Mouse (Mus musculus): ENCODE measurements around the gene Erc2. TPM values are rescaled to one million over a fixed set of nuclear protein-coding genes. Genes with fewer than 3 reads are reported as not detected.

Erc2 gene
- polyA plus RNA-seq, 1 experiment from 2014 or later: 12.7 TPM

- peak within 1 kb of the TSS; percentile 85 for H3K4me2 ChIP-seq (ENCODE audit: low read depth, low read length, severe bottlenecking)
- DNase-seq (ENCODE audit: low spot score) (peak; percentile 85), ATAC-seq (replicated peaks; ENCODE audit: low FRiP score) (peak; percentile 54)
- H3K4me3 ChIP-seq (ENCODE audit: low read depth, low read length): peak within 1 kb of the TSS; percentile 59
- H3K36me3 ChIP-seq (ENCODE audit: control insufficient read depth, insufficient read depth, low read length): no peaks in the 10 kb centered on the region
- peak within 1 kb of the TSS; percentile 72 for H3K27ac ChIP-seq (ENCODE audit: low read depth, low read length)
- peaks cover 19% of the 10 kb centered on the region for H3K27me3 ChIP-seq (ENCODE audit: control insufficient read depth, insufficient read depth, low read length)
- H3K4me1 ChIP-seq (replicated peaks; ENCODE audit: control insufficient read depth, insufficient read depth, low read length): peaks cover 9% of the 10 kb centered on the region; the same call in 1 of the 2 replicates
- H3K9ac ChIP-seq (ENCODE audit: low read length): peak within 1 kb of the TSS; percentile 76
- H3K9me3 ChIP-seq (ENCODE audit: control insufficient read depth, low read length): no peaks in the 10 kb centered on the region
- WGBS: 2% methylated on average over 53 of the region's 53 CpGs
Measured at GRCm38 (mm10) chr14:28504101-28505050, 882.1 kb downstream of the Erc2 start, which contains the start of gene Wnt5a. TSS of gene Wnt5a (plus strand) at chr14:28504750.

GRCm38 (mm10) chr14:28505051-28505585 is 882.9 kb downstream of the Erc2 start:
- ATAC-seq (replicated peaks; ENCODE audit: low FRiP score) (peak; percentile 28), DNase-seq (ENCODE audit: low spot score) (peak; percentile 81)
- Histone ChIP-seq H3K4me3 (ENCODE audit: low read depth, low read length) (peak overlapping the region; percentile 59), H3K4me1 (replicated peaks; ENCODE audit: control insufficient read depth, insufficient read depth, low read length) (peaks cover 13% of the 10 kb centered on the region; the same call in 1 of the 2 replicates), H3K27me3 (ENCODE audit: control insufficient read depth, insufficient read depth, low read length) (peaks cover 20% of the 10 kb centered on the region), H3K9ac (ENCODE audit: low read length) (peak overlapping the region; percentile 76), H3K9me3 (ENCODE audit: control insufficient read depth, low read length) (no peaks in the 10 kb centered on the region), H3K27ac (ENCODE audit: low read depth, low read length) (peak overlapping the region; percentile 72), H3K4me2 (ENCODE audit: low read depth, low read length, severe bottlenecking) (peak overlapping the region; percentile 85), H3K36me3 (ENCODE audit: control insufficient read depth, insufficient read depth, low read length) (no peaks in the 10 kb centered on the region)
- under 1% methylated on average over 22 of the region's 22 CpGs for WGBS

- DNase-seq (ENCODE audit: low spot score) (peak; percentile 79), ATAC-seq (replicated peaks; ENCODE audit: low FRiP score) (peak; percentile 37)
- Histone ChIP-seq H3K27me3 (ENCODE audit: control insufficient read depth, insufficient read depth, low read length) (peaks cover 21% of the 10 kb centered on the region), H3K4me3 (ENCODE audit: low read depth, low read length) (peak overlapping the region; percentile 59), H3K27ac (ENCODE audit: low read depth, low read length) (peak overlapping the region; percentile 72), H3K36me3 (ENCODE audit: control insufficient read depth, insufficient read depth, low read length) (no peaks in the 10 kb centered on the region), H3K4me2 (ENCODE audit: low read depth, low read length, severe bottlenecking) (peak overlapping the region; percentile 85), H3K9ac (ENCODE audit: low read length) (peak overlapping the region; percentile 76), H3K9me3 (ENCODE audit: control insufficient read depth, low read length) (no peaks in the 10 kb centered on the region), H3K4me1 (replicated peaks; ENCODE audit: control insufficient read depth, insufficient read depth, low read length) (peaks cover 15% of the 10 kb centered on the region; the same call in 1 of the 2 replicates)
- WGBS: under 1% methylated on average over 55 of the region's 62 CpGs
Measured at GRCm38 (mm10) chr14:28505586-28506375, 883.6 kb downstream of the Erc2 start.

GRCm38 (mm10) chr14:28506376-28506831 is 884.2 kb downstream of the Erc2 start:
- H3K27ac ChIP-seq (ENCODE audit: low read depth, low read length): 0 out of 2 replicates have a peak overlapping the region, but pooled peaks have one; percentile 72
- H3K36me3 ChIP-seq (ENCODE audit: control insufficient read depth, insufficient read depth, low read length): no peaks in the 10 kb centered on the region
- peak; percentile 74 for DNase-seq (ENCODE audit: low spot score)
- peak overlapping the region; percentile 85 for H3K4me2 ChIP-seq (ENCODE audit: low read depth, low read length, severe bottlenecking)
- H3K4me1 ChIP-seq (replicated peaks; ENCODE audit: control insufficient read depth, insufficient read depth, low read length): peaks cover 15% of the 10 kb centered on the region; the same call in 1 of the 2 replicates
- no peak for ATAC-seq (replicated peaks; ENCODE audit: low FRiP score)
- 1% methylated on average over 29 of the region's 29 CpGs for WGBS
- H3K9ac ChIP-seq (ENCODE audit: low read length): peak overlapping the region; percentile 76
- peaks cover 21% of the 10 kb centered on the region for H3K27me3 ChIP-seq (ENCODE audit: control insufficient read depth, insufficient read depth, low read length)
- peak overlapping the region; percentile 59 for H3K4me3 ChIP-seq (ENCODE audit: low read depth, low read length)
- no peaks in the 10 kb centered on the region for H3K9me3 ChIP-seq (ENCODE audit: control insufficient read depth, low read length)

- H3K27ac ChIP-seq (ENCODE audit: low read depth, low read length): no peak overlapping the region
Measured at GRCm38 (mm10) chr14:28507011-28507410, 884.8 kb downstream of the Erc2 start.

GRCm38 (mm10) chr14:28507471-28507870 is 885.2 kb downstream of the Erc2 start:
- H3K4me1 ChIP-seq (replicated peaks; ENCODE audit: control insufficient read depth, insufficient read depth, low read length): peaks cover 15% of the 10 kb centered on the region; the same call in 1 of the 2 replicates
- H3K27me3 ChIP-seq (ENCODE audit: control insufficient read depth, insufficient read depth, low read length): peaks cover 21% of the 10 kb centered on the region
- H3K36me3 ChIP-seq (ENCODE audit: control insufficient read depth, insufficient read depth, low read length): no peaks in the 10 kb centered on the region
- peak; percentile 15; the same call in 1 of the 2 replicates for ATAC-seq (replicated peaks; ENCODE audit: low FRiP score)
- peak overlapping the region; percentile 85 for H3K4me2 ChIP-seq (ENCODE audit: low read depth, low read length, severe bottlenecking)
- DNase-seq (ENCODE audit: low spot score): peak; percentile 89
- no peak overlapping the region for H3K27ac ChIP-seq (ENCODE audit: low read depth, low read length)
- peak overlapping the region; percentile 76 for H3K9ac ChIP-seq (ENCODE audit: low read length)
- H3K4me3 ChIP-seq (ENCODE audit: low read depth, low read length): peak overlapping the region; percentile 59
- no peaks in the 10 kb centered on the region for H3K9me3 ChIP-seq (ENCODE audit: control insufficient read depth, low read length)
- under 1% methylated on average over 18 of the region's 18 CpGs for WGBS

More at GRCm38 (mm10) chr14:28507011-28507410, 884.8 kb downstream of the Erc2 start:
- WGBS: under 1% methylated on average over 15 of the region's 15 CpGs
- peaks cover 21% of the 10 kb centered on the region for H3K27me3 ChIP-seq (ENCODE audit: control insufficient read depth, insufficient read depth, low read length)
- peaks cover 15% of the 10 kb centered on the region; the same call in 1 of the 2 replicates for H3K4me1 ChIP-seq (replicated peaks; ENCODE audit: control insufficient read depth, insufficient read depth, low read length)
- H3K36me3 ChIP-seq (ENCODE audit: control insufficient read depth, insufficient read depth, low read length): no peaks in the 10 kb centered on the region
- H3K9ac ChIP-seq (ENCODE audit: low read length): peak overlapping the region; percentile 76
- no peaks in the 10 kb centered on the region for H3K9me3 ChIP-seq (ENCODE audit: control insufficient read depth, low read length)
- H3K4me3 ChIP-seq (ENCODE audit: low read depth, low read length): peak overlapping the region; percentile 59
- DNase-seq (ENCODE audit: low spot score) (no peak), ATAC-seq (replicated peaks; ENCODE audit: low FRiP score) (no peak)
- H3K4me2 ChIP-seq (ENCODE audit: low read depth, low read length, severe bottlenecking): peak overlapping the region; percentile 85

GRCm38 (mm10) chr14:28508288-28509258 is 886.3 kb downstream of the Erc2 start:
- H3K4me3 ChIP-seq (ENCODE audit: low read depth, low read length): peak overlapping the region; percentile 35

More at GRCm38 (mm10) chr14:28508288-28509258, 886.3 kb downstream of the Erc2 start:
- Histone ChIP-seq H3K4me1 (replicated peaks; ENCODE audit: control insufficient read depth, insufficient read depth, low read length) (peaks cover 15% of the 10 kb centered on the region; the same call in 1 of the 2 replicates), H3K9ac (ENCODE audit: low read length) (peak overlapping the region; percentile 53), H3K36me3 (ENCODE audit: control insufficient read depth, insufficient read depth, low read length) (no peaks in the 10 kb centered on the region), H3K27me3 (ENCODE audit: control insufficient read depth, insufficient read depth, low read length) (peaks cover 26% of the 10 kb centered on the region), H3K4me2 (ENCODE audit: low read depth, low read length, severe bottlenecking) (peak overlapping the region; percentile 85), H3K9me3 (ENCODE audit: control insufficient read depth, low read length) (no peaks in the 10 kb centered on the region), H3K27ac (ENCODE audit: low read depth, low read length) (no peak overlapping the region)
- ATAC-seq (replicated peaks; ENCODE audit: low FRiP score) (no peak), DNase-seq (ENCODE audit: low spot score) (no peak)
- WGBS: 13% methylated on average over 27 of the region's 27 CpGs
